Mouse (Mus musculus): ENCODE results near the gene Car11. TPM values are rescaled to one million over a fixed set of nuclear protein-coding genes. Genes with fewer than 3 reads are reported as not detected.

Car11 gene
- polyA plus RNA-seq, 1 experiment from 2014 or later, result 3.3 TPM

DNA sequence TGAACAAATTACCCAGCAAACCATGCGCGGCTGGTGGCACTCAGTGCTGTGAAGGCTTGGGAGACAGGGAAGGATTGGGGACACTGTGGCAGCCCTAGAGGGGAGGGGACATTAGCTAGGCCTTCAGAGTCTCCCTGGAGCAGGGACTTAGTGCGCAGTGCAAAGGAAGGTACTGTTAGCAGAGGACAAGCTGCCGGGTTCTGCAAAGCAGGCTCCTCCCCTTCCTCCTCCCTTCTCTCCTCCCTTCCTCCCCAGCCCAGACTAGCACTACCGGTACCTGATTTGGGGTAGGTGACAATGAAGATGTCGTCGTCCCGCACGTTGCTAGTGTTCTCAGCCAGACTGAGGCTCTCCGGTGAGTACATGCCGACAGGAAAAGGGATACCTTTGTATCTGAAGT is 42.1 kb downstream of the Car11 start:
- Histone ChIP-seq H3K4me1 (replicated peaks; ENCODE audit: control insufficient read depth, insufficient read depth, low read length) (0 out of 2 replicates have a peak, but pooled peaks cover 3% of the 10 kb centered on the region), H3K9ac (ENCODE audit: low read length) (peak overlapping the region; percentile 16), H3K4me3 (ENCODE audit: low read length) (peak overlapping the region; percentile 35), H3K27ac (ENCODE audit: low read length) (no peak overlapping the region), H3K36me3 (ENCODE audit: control insufficient read depth, insufficient read depth, low read length) (no peaks in the 10 kb centered on the region), H3K27me3 (ENCODE audit: control insufficient read depth, insufficient read depth, low read depth, low read length) (no peaks in the 10 kb centered on the region), H3K9me3 (ENCODE audit: control insufficient read depth, low read length) (no peaks in the 10 kb centered on the region), H3K4me2 (ENCODE audit: low read depth, low read length) (peak overlapping the region; percentile 50)
- ATAC-seq (ENCODE audit: low read depth), result peak; percentile 59
- 20% methylated on average over 11 of the region's 11 CpGs for WGBS

- H3K27me3 ChIP-seq (ENCODE audit: control insufficient read depth, insufficient read depth, low read depth, low read length), result no peaks in the 10 kb centered on the region
- peak overlapping the region; percentile 35 for H3K4me3 ChIP-seq (ENCODE audit: low read length)
- no peak overlapping the region for H3K27ac ChIP-seq (ENCODE audit: low read length)
- H3K36me3 ChIP-seq (ENCODE audit: control insufficient read depth, insufficient read depth, low read length), result no peaks in the 10 kb centered on the region
- no peaks in the 10 kb centered on the region for H3K9me3 ChIP-seq (ENCODE audit: control insufficient read depth, low read length)
- H3K4me2 ChIP-seq (ENCODE audit: low read depth, low read length), result peak overlapping the region; percentile 50
- 0 out of 2 replicates have a peak, but pooled peaks cover 3% of the 10 kb centered on the region for H3K4me1 ChIP-seq (replicated peaks; ENCODE audit: control insufficient read depth, insufficient read depth, low read length)
- ATAC-seq (ENCODE audit: low read depth), result peak; percentile 21; the same call in 1 of the 2 replicates
- peak overlapping the region; percentile 16 for H3K9ac ChIP-seq (ENCODE audit: low read length)
- WGBS, result 24% methylated on average over 19 of the region's 19 CpGs
Observed at GRCm38 (mm10) chr7:45742338-45742737, 42.7 kb downstream of the Car11 start.

DNA sequence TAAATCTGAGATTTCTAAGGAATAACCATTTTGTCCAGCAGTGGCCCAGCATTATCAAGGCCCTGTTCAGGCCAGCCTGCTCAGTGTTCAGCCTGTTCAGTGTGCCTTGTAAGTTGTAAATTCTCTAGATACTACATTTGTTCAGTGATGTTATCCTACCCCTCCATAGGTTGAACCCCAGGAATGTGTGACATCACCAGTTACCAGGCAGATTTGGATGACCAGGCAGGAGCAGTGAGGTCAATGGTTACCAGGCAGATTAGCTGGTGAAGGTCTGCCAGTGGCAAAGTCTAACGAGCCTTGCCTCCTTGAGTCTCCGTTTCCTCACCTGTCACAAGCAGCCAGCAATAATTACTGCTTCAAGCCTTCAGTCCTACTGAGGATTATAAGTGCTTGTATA is 44.7 kb downstream of the Car11 start:
- Histone ChIP-seq H3K36me3 (ENCODE audit: control insufficient read depth, insufficient read depth, low read length) (no peaks in the 10 kb centered on the region), H3K4me2 (ENCODE audit: low read depth, low read length) (no peak overlapping the region), H3K27me3 (ENCODE audit: control insufficient read depth, insufficient read depth, low read depth, low read length) (no peaks in the 10 kb centered on the region), H3K27ac (ENCODE audit: low read length) (no peak overlapping the region), H3K4me3 (ENCODE audit: low read length) (no peak overlapping the region), H3K9ac (ENCODE audit: low read length) (no peak overlapping the region), H3K4me1 (replicated peaks; ENCODE audit: control insufficient read depth, insufficient read depth, low read length) (peaks cover 6% of the 10 kb centered on the region; the same call in 1 of the 2 replicates), H3K9me3 (ENCODE audit: control insufficient read depth, low read length) (no peaks in the 10 kb centered on the region)
- ATAC-seq (ENCODE audit: low read depth), result peak; percentile 34; the same call in 1 of the 2 replicates
- WGBS, result 24% methylated on average over 2 of the region's 2 CpGs

GRCm38 (mm10) chr7:45746518-45746917 is 46.9 kb downstream of the Car11 start:
- ATAC-seq (ENCODE audit: low read depth), result no peak
- Histone ChIP-seq H3K4me3 (ENCODE audit: low read length) (no peak overlapping the region), H3K9me3 (ENCODE audit: control insufficient read depth, low read length) (no peaks in the 10 kb centered on the region), H3K27ac (ENCODE audit: low read length) (no peak overlapping the region), H3K27me3 (ENCODE audit: control insufficient read depth, insufficient read depth, low read depth, low read length) (no peaks in the 10 kb centered on the region), H3K4me2 (ENCODE audit: low read depth, low read length) (no peak overlapping the region), H3K36me3 (ENCODE audit: control insufficient read depth, insufficient read depth, low read length) (no peaks in the 10 kb centered on the region), H3K4me1 (replicated peaks; ENCODE audit: control insufficient read depth, insufficient read depth, low read length) (peaks cover 5% of the 10 kb centered on the region; the same call in 1 of the 2 replicates), H3K9ac (ENCODE audit: low read length) (no peak overlapping the region)
- WGBS, result 57% methylated on average over 6 of the region's 6 CpGs

DNA sequence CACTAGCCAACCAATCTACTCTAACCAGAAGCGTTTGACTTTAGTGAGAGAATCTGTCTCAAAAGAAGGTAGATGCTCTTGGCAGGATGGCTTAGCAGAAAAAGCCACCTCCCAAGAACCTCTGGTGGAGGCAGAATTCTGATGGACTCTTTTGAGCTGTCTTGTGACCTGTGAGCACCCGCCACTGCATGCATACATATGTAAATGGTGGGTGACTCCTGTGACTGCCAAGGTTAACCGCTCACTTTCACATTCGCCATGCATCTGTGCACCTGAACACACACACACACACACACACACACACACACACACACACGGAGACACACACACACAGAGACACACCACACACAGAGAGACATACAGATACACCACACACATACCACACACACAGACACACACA is 47.8 kb downstream of the Car11 start:
- Histone ChIP-seq H3K4me3 (ENCODE audit: low read length) (no peak overlapping the region), H3K27me3 (ENCODE audit: control insufficient read depth, insufficient read depth, low read depth, low read length) (no peaks in the 10 kb centered on the region), H3K9me3 (ENCODE audit: control insufficient read depth, low read length) (no peaks in the 10 kb centered on the region), H3K27ac (ENCODE audit: low read length) (no peak overlapping the region), H3K4me1 (replicated peaks; ENCODE audit: control insufficient read depth, insufficient read depth, low read length) (peaks cover 3% of the 10 kb centered on the region; the same call in 1 of the 2 replicates), H3K4me2 (ENCODE audit: low read depth, low read length) (no peak overlapping the region), H3K9ac (ENCODE audit: low read length) (no peak overlapping the region), H3K36me3 (ENCODE audit: control insufficient read depth, insufficient read depth, low read length) (no peaks in the 10 kb centered on the region)
- no peak for ATAC-seq (ENCODE audit: low read depth)
- 79% methylated on average over 5 of the region's 5 CpGs for WGBS

GRCm38 (mm10) chr7:45748110-45748509 is 48.5 kb downstream of the Car11 start:
- Histone ChIP-seq H3K4me2 (ENCODE audit: low read depth, low read length) (no peak overlapping the region), H3K9ac (ENCODE audit: low read length) (no peak overlapping the region), H3K27ac (ENCODE audit: low read length) (no peak overlapping the region), H3K36me3 (ENCODE audit: control insufficient read depth, insufficient read depth, low read length) (no peaks in the 10 kb centered on the region), H3K9me3 (ENCODE audit: control insufficient read depth, low read length) (no peaks in the 10 kb centered on the region), H3K27me3 (ENCODE audit: control insufficient read depth, insufficient read depth, low read depth, low read length) (no peaks in the 10 kb centered on the region), H3K4me3 (ENCODE audit: low read length) (no peak overlapping the region), H3K4me1 (replicated peaks; ENCODE audit: control insufficient read depth, insufficient read depth, low read length) (peaks cover 3% of the 10 kb centered on the region; the same call in 1 of the 2 replicates)
- no peak for ATAC-seq (ENCODE audit: low read depth)
- 67% methylated on average over 7 of the region's 7 CpGs for WGBS

DNA sequence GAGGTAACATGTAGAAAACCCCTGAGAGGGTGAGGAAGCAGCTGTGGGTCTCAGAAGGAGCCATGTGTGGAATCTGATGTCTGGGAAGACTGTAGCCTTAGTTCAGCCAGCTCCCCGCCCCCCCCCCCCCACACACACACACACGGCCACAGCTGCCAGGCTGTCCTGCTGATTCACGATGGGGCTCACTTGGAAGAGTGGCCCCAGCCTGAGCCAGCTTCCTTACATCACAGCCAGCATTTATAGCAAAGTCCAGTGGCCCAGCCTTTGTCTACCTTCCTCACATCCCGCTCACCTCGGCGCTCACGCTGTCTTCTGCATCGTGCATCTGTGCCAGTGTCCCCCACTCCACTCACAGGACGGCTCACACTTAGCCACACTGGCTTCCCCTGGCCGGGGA is 49.8 kb downstream of the Car11 start:
- Histone ChIP-seq H3K4me3 (ENCODE audit: low read length) (no peak overlapping the region), H3K27ac (ENCODE audit: low read length) (no peak overlapping the region), H3K4me1 (replicated peaks; ENCODE audit: control insufficient read depth, insufficient read depth, low read length) (peaks cover 3% of the 10 kb centered on the region; the same call in 1 of the 2 replicates), H3K36me3 (ENCODE audit: control insufficient read depth, insufficient read depth, low read length) (no peaks in the 10 kb centered on the region), H3K4me2 (ENCODE audit: low read depth, low read length) (no peak overlapping the region), H3K27me3 (ENCODE audit: control insufficient read depth, insufficient read depth, low read depth, low read length) (no peaks in the 10 kb centered on the region), H3K9ac (ENCODE audit: low read length) (no peak overlapping the region), H3K9me3 (ENCODE audit: control insufficient read depth, low read length) (0 out of 2 replicates have a peak, but pooled peaks cover 2% of the 10 kb centered on the region)
- 0 out of 2 replicates have a peak, but pooled peaks have one; percentile 36 for ATAC-seq (ENCODE audit: low read depth)
- WGBS, result 26% methylated on average over 9 of the region's 10 CpGs

DNA sequence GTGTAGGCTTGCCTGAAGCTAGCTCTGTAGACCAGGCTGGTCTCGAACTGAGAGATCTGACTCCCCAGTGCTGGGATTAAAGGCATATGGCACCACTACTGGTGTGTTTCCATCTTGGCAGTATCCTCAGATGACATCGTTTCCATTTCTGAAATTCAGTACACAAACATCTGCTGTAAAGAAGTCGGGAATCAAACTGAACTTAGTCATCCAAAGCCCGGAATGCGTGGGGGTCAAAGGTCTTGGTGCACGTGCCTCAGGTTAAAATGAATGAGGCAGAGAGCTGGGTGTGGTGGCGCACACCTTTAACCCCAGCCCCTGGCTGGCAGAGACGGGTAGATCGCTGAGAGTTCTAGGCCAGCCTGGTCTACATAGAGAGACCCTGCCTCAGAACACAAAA is 50.5 kb downstream of the Car11 start:
- H3K27me3 ChIP-seq (ENCODE audit: control insufficient read depth, insufficient read depth, low read depth, low read length), result no peaks in the 10 kb centered on the region
- H3K36me3 ChIP-seq (ENCODE audit: control insufficient read depth, insufficient read depth, low read length), result no peaks in the 10 kb centered on the region
- 52% methylated on average over 9 of the region's 9 CpGs for WGBS
- H3K9me3 ChIP-seq (ENCODE audit: control insufficient read depth, low read length), result 0 out of 2 replicates have a peak, but pooled peaks cover 2% of the 10 kb centered on the region
- no peak overlapping the region for H3K4me3 ChIP-seq (ENCODE audit: low read length)
- H3K4me1 ChIP-seq (replicated peaks; ENCODE audit: control insufficient read depth, insufficient read depth, low read length), result peaks cover 3% of the 10 kb centered on the region; the same call in 1 of the 2 replicates
- no peak overlapping the region for H3K27ac ChIP-seq (ENCODE audit: low read length)
- H3K4me2 ChIP-seq (ENCODE audit: low read depth, low read length), result no peak overlapping the region
- H3K9ac ChIP-seq (ENCODE audit: low read length), result no peak overlapping the region
- ATAC-seq (ENCODE audit: low read depth), result no peak

Data from lung, embryonic 16.5 days (tissue).